Mouse (Mus musculus) erythroblast, embryonic 14.5 days (primary cell): ENCODE data around the gene Tmem237.

Source experiments
- GATA1 ChIP-seq: IDR thresholded peaks from 2 replicates; pipeline ENCODE4 v1.6.1; 2012; ENCODE audit warnings: low read length, inconsistent platforms, mixed read lengths
- TAL1 ChIP-seq: IDR thresholded peaks from 3 replicates; pipeline ENCODE4 v1.6.1; 2012; ENCODE audit warnings: low read length, inconsistent platforms, mixed read lengths

DNA sequence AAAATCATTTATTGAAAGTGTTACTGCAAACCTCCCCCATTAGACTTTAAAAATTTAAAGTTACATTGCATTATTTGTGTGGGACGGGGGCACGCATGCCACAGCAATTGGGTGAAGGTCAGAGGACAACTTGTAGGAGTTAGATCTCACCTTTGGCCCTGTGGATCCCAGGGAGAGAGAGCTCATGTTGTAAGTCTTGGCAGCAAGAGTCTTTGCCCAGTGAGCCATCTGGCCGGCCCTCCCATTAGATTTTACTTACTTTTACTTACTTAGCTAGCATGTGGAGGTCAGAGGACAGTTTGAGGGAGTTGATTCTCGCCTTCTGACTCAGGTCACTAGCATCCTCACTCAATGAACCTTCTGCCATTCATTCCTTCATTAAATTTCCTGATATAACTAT, 37.6 kb upstream of the Tmem237 start:
- TF ChIP-seq GATA1 (no peak), TAL1 (no peak)
